Mouse (Mus musculus): ENCODE data around the gene Kcns3.

GRCm38 (mm10) chr12:11196830-11197229, 46.0 kb upstream of the Kcns3 start:
- no peak for TF ChIP-seq CTCF (IDR thresholded peaks at IDR 0.05)
- no peak for TF ChIP-seq POLR2A (IDR thresholded peaks at IDR 0.05; ENCODE audit: insufficient read depth, low read depth, low read length)

Measured in heart, adult 2 months (tissue).